Mouse (Mus musculus) ES-E14 (cell line): ENCODE measurements around the gene Kxd1. TPM values are rescaled to one million over a fixed set of nuclear protein-coding genes. Genes with fewer than 3 reads are reported as not detected.

Source experiments
- DNase-seq: peaks from one replicate; pipeline ENCODE4 v3.0.0-alpha.2; 2013; ENCODE audit warnings: low read depth, low spot score
- H3K27ac ChIP-seq: 2 replicates; pipeline ENCODE4 v1.5.1; 2012; ENCODE audit warnings: low read depth, mild to moderate bottlenecking, low read length, moderate library complexity, mixed read lengths; ENCODE audit not compliant: poor library complexity, insufficient read depth, severe bottlenecking
- H3K36me3 ChIP-seq: 2 replicates; pipeline ENCODE4 v1.6.1; 2012; ENCODE audit warnings: mild to moderate bottlenecking, low read length, moderate library complexity, mixed read lengths; ENCODE audit not compliant: control insufficient read depth, poor library complexity, insufficient read depth, severe bottlenecking
- H3K4me1 ChIP-seq, 2 experiments: fragments of 150-350 bp in 1 of 2; sonication (generic) in 1 of 2; 2 replicates each; pipeline ENCODE4 v1.6.1; 2012; ENCODE audit warnings: low read length in 2 of 2, mild to moderate bottlenecking in 1 of 2, mixed read lengths in 1 of 2; ENCODE audit not compliant: control insufficient read depth in 2 of 2, insufficient read depth in 2 of 2, poor library complexity in 1 of 2
- H3K4me3 ChIP-seq, 2 experiments: fragments of 150-350 bp in 1 of 2; sonication (generic) in 1 of 2; 2 replicates each; pipeline ENCODE4 v1.5.1; 2012; ENCODE audit warnings: low read length in 2 of 2, low read depth in 1 of 2, mild to moderate bottlenecking in 1 of 2, mixed read lengths in 1 of 2; ENCODE audit not compliant: insufficient read depth in 1 of 2, poor library complexity in 1 of 2, severe bottlenecking in 1 of 2
- H3K9ac ChIP-seq: 2 replicates; pipeline ENCODE4 v1.6.1; 2012; ENCODE audit warnings: low read depth, mild to moderate bottlenecking, low read length, mixed read lengths; ENCODE audit not compliant: poor library complexity, insufficient read depth, severe bottlenecking
- H3K9me3 ChIP-seq: fragments of 150-350 bp; sonication (generic); 2 replicates; pipeline ENCODE4 v1.6.1; 2012; ENCODE audit warnings: low read depth, mild to moderate bottlenecking, low read length; ENCODE audit not compliant: control insufficient read depth, insufficient read depth
- CHD2 ChIP-seq: IDR thresholded peaks from 2 replicates; pipeline ENCODE4 v1.6.1; 2014; ENCODE audit warnings: mild to moderate bottlenecking, low read depth, low read length, inconsistent platforms
- HCFC1 ChIP-seq: IDR thresholded peaks from 2 replicates; pipeline ENCODE4 v1.6.1; 2012; ENCODE audit warnings: low read length, inconsistent platforms, borderline replicate concordance; ENCODE audit not compliant: insufficient read depth
- MAFK ChIP-seq: IDR thresholded peaks from 2 replicates; pipeline ENCODE4 v1.6.1; 2014; ENCODE audit warnings: mild to moderate bottlenecking, low read depth, low read length, inconsistent platforms; ENCODE audit not compliant: insufficient read depth
- ZC3H11A ChIP-seq: IDR thresholded peaks from 2 replicates; pipeline ENCODE4 v1.6.1; 2012; ENCODE audit warnings: low read depth, mild to moderate bottlenecking, inconsistent platforms, low read length, borderline replicate concordance
- ZNF384 ChIP-seq: IDR thresholded peaks from 2 replicates; pipeline ENCODE4 v1.6.1; 2012; ENCODE audit warnings: low read depth, low read length, inconsistent platforms
- in situ Hi-C, 2 experiments: fragments of 600-800 bp; cut with MboI; formaldehyde crosslinking; loops; one replicate each; pipeline ENCODE4 v1.15.1; 2025; ENCODE audit warnings: low sequenced_read_pairs in 2 of 2, inconsistent platforms in 1 of 2; ENCODE audit not compliant: unreplicated experiment in 2 of 2
- total RNA-seq: library from RNA; depleted of rRNA; stranded (reverse); fragments of 300-350 nt; gene quantifications from 2 replicates; pipeline ENCODE4 v1.2.3, GENCODE M21; 2012

Kxd1 gene
- total RNA-seq, 1 experiment = 35.3 TPM

DNA sequence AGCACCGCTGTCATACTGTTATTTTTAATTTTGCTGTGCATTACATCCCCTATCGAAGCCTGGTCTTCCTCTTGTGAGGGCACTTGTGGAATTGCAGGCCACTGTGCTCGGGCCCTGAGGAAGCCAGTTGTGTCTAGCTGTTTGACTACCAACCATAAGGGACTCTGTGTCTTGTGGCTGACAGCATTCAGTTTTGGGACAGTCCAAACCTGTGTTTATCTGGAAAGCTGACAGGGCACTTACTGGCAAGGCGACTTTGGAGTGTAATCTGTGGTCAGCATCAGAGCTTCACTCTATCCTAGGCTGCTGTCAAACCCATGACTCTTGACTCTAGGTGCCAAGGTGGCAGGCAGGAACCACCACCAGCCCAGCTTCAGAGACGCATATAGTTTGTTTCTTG, 13.3 kb upstream of the Kxd1 start:
- Histone ChIP-seq H3K9me3 (no peaks in the 10 kb centered on the region), H3K36me3 (no peaks in the 10 kb centered on the region; the same call in 1 of the 2 replicates), H3K4me3 (no peak overlapping the region), H3K4me1 (0 out of 4 replicates have a peak, but pooled peaks cover 0 to 2% of the 10 kb centered on the region in 2 experiments), H3K9ac (0 out of 2 replicates have a peak overlapping the region, but pooled peaks have one; percentile 91), H3K27ac (no peak overlapping the region)
- no peak for DNase-seq
- in situ Hi-C loops = no loop called here
- TF ChIP-seq ZNF384 = no peak
- no peak for TF ChIP-seq CHD2
- no peak for TF ChIP-seq ZC3H11A

DNA sequence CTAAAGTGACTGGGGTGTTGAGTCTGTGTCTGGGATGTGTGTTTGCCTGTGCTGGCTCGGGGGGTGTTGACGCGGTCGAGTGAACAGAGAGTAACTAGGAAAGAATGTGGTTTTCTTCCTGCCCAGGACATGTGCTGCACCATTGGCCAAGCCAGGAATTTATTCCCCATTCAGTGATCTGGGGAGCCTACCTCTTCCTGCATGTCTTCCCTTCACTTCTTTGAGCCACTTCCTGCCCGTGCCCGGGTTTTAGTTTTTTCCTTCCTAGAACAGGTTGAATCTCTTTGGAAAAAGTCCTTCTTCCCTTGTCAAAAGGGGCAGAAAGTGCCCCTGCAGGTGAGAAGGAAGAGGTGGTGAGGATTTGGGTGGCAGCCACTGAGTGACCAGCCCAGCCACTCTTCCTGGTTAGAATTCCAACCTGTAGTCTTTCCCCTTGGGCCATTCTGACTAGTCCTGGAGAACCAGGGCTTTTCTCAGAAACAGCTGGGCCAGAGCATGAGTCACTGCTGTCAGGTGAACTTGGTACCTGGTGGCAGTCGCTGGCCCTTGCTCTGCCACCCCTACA, 12.8 kb upstream of the Kxd1 start:
- DNase-seq = no peak
- Histone ChIP-seq H3K9ac (peak overlapping the region; percentile 91), H3K9me3 (no peaks in the 10 kb centered on the region), H3K4me3 (peak overlapping the region; percentile 76 to 85), H3K36me3 (peaks cover 1% of the 10 kb centered on the region), H3K4me1 (0 out of 4 replicates have a peak, but pooled peaks cover 0 to 2% of the 10 kb centered on the region in 2 experiments), H3K27ac (no peak overlapping the region)
- TF ChIP-seq CHD2 (no peak), HCFC1 (no peak), MAFK (no peak)
- in situ Hi-C loops = no loop called here

DNA sequence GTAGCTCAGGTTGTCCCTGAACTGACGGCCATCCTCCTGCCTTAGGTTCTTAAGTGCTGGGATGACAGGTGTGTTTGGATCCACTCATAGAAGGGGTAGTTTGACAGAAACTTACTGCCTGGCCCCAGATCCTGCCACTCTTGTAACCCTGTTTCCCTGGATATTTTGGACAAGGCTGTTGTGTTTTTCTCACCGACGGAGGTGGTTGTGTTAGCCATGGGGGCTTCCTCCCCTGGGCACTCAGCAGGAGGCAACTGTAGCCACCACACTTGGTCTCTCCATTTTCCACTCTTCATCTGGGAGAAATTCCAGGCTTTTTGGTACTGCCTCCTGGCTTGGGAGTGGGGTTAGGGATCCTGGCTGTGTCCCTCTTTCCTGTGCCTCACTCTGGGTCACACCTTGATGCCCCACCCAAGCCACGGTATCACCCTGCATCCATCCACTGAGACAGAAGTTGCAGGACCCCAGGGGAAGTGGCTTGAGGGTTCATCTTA, 12.3 kb upstream of the Kxd1 start:
- no peaks in the 10 kb centered on the region for H3K9me3 ChIP-seq
- TF ChIP-seq HCFC1 (no peak), ZC3H11A (no peak), MAFK (no peak), CHD2 (no peak), ZNF384 (no peak)
- H3K4me3 ChIP-seq = peak overlapping the region; percentile 76 to 85
- H3K4me1 ChIP-seq = 0 out of 4 replicates have a peak, but pooled peaks cover 0 to 2% of the 10 kb centered on the region in 2 experiments
- no peak overlapping the region for H3K27ac ChIP-seq
- in situ Hi-C loops = no loop called here
- peak overlapping the region; percentile 91 for H3K9ac ChIP-seq
- peaks cover 4% of the 10 kb centered on the region for H3K36me3 ChIP-seq
- no peak for DNase-seq

DNA sequence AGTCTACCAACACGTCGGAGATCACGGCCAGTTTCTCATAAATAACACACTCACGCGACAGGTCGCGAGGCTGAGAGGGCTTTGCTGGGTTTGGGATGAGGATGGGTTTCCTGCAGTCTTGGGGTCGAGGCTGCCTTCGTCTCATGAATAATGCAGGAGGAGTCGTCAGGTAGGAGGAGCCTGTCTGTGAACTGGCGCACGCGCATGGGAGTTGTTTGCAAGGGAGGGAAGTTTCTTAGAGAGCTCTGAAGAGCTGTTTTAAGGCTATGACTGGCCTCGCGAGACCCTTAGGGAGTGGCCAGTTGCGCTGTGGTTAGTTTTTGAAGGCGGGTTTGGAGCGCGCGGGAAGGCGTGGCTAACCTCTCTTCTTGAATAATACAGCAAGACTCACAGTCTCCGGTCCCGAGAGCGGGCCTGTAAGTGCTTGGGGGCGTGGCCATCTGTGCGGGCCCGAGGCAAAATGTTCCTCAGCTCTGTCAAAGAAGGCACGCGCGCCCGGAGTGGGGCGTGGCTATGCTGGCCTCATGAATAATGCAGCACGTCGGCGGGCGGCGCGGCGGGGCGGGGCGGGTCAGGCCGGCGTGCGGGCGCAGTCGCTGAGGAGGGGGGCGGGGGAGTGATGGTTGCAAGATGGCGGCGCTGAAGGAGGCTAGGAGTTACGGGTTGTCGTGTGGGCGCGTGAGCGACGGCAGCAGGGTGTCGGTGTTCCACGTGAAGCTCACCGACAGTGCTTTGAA, 11.5 kb upstream of the Kxd1 start, which contains the start of gene Ell:
Gene Ell, plus strand, starts transcription at position 381 of the 737 bp plus-strand sequence.
- peak; percentile 99 for DNase-seq
- 0 out of 4 replicates have a peak, but pooled peaks cover 0 to 2% of the 10 kb centered on the region in 2 experiments for H3K4me1 ChIP-seq
- TF ChIP-seq MAFK (no peak), CHD2 (peak; percentile 96)
- peak within 1 kb of the TSS; percentile 76 to 85 for H3K4me3 ChIP-seq
- peak within 1 kb of the TSS; percentile 91 for H3K9ac ChIP-seq
- no peaks in the 10 kb centered on the region for H3K9me3 ChIP-seq
- H3K27ac ChIP-seq = peak within 1 kb of the TSS; percentile 79
- in situ Hi-C loops = no loop called here
- H3K36me3 ChIP-seq = peaks cover 12% of the 10 kb centered on the region
